Comparison of ENCODE assay signal across 7 mouse cellular contexts in the genomic region with DNA sequence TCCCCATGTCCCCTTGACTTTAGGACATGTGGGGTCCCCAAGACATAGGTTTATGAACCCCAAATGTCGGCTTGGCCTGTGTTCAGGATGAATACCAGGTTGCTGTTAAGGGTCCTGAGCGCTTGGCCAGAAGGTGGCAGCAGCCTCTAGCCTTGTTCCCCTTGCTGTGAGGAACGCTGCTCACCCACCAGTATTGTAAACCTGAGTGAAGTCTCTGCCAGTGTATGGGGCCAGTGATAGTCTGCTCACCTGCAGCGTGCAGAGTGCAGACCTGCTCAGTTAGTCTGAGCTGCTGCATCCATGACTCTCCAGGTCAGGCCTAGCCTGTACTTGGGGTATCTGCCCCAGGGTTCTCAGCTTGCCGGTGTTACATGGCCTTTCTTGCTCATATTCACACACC. TPM values are rescaled to one million over a fixed set of nuclear protein-coding genes. Genes with fewer than 3 reads are reported as not detected.
A peak's percentile ranks its signal among the peaks of the same experiment; 100 is the strongest.
DNase-seq lines count a peak whose midpoint lies in the region; ATAC-seq and TF ChIP-seq lines count a peak whose summit lies in the region.

No protein-coding gene starts in this region.

- no peak for TF ChIP-seq POLR2A in kidney, adult 2 months (IDR thresholded peaks at IDR 0.05; ENCODE audit: low read depth, low read length)

- H3K4me1 ChIP-seq in kidney, adult 2 months (ENCODE audit: control insufficient read depth, insufficient read depth, low read length), result no peaks in the 10 kb centered on the region
- H3K4me1 ChIP-seq in limb, embryonic 11.5 days (ENCODE audit: control insufficient read depth, insufficient read depth, low read length), result 0 out of 2 replicates have a peak, but pooled peaks cover 7% of the 10 kb centered on the region
- peaks cover 21% of the 10 kb centered on the region for H3K4me1 ChIP-seq in midbrain, embryonic 13.5 days (replicated peaks)

- no peak overlapping the region for H3K4me3 ChIP-seq in kidney, adult 2 months (ENCODE audit: insufficient read depth, low read depth, low read length)
- no peak overlapping the region for H3K4me3 ChIP-seq in limb, embryonic 11.5 days (ENCODE audit: low read depth, low read length)
- H3K4me3 ChIP-seq in midbrain, embryonic 13.5 days (replicated peaks), result no peak overlapping the region

- no peaks in the 10 kb centered on the region for H3K27me3 ChIP-seq in kidney, adult 2 months (replicated peaks; ENCODE audit: control insufficient read depth, insufficient read depth, low read length)
- H3K27me3 ChIP-seq in limb, embryonic 11.5 days (ENCODE audit: control insufficient read depth, insufficient read depth, low read length), result peaks cover 22% of the 10 kb centered on the region
- peaks cover 31% of the 10 kb centered on the region for H3K27me3 ChIP-seq in midbrain, embryonic 13.5 days

- ATAC-seq in limb, embryonic 11.5 days (ENCODE audit: insufficient number of reproducible peaks, low FRiP score, low TSS enrichment, low read depth), result no peak
- ATAC-seq in midbrain, embryonic 13.5 days, result peak; percentile 69; the same call in 1 of the 2 replicates

- no peak overlapping the region for H3K9ac ChIP-seq in limb, embryonic 11.5 days (ENCODE audit: low read length)
- H3K9ac ChIP-seq in midbrain, embryonic 13.5 days (replicated peaks), result no peak overlapping the region

- peak; percentile 70 for DNase-seq in adrenal gland, adult 2 months
- DNase-seq in embryo, embryonic 9.5 days (ENCODE audit: extremely low spot score), result peak; percentile 47
- peak; percentile 53 for DNase-seq in heart, adult 8-10 months (ENCODE audit: low spot score)
- DNase-seq in kidney, adult 2 months, result peak; percentile 60
- DNase-seq in limb, embryonic 11.5 days (ENCODE audit: low spot score), result peak; percentile 73
- peak; percentile 52 to 74 for DNase-seq in spleen, adult 18-20 months

- WGBS in kidney, adult 2 months, result 34% methylated on average over 5 of the region's 5 CpGs
- WGBS in limb, embryonic 11.5 days, result 33% methylated on average over 5 of the region's 5 CpGs
- WGBS in midbrain, embryonic 13.5 days, result 40% methylated on average over 5 of the region's 5 CpGs

- no peak overlapping the region for H3K27ac ChIP-seq in kidney, adult 2 months (ENCODE audit: insufficient read depth, low read depth, low read length)
- no peak overlapping the region for H3K27ac ChIP-seq in limb, embryonic 11.5 days (replicated peaks; ENCODE audit: low read depth, low read length)
- H3K27ac ChIP-seq in midbrain, embryonic 13.5 days, result no peak overlapping the region

- H3K9me3 ChIP-seq in limb, embryonic 11.5 days (ENCODE audit: control insufficient read depth, low read length), result no peaks in the 10 kb centered on the region
- no peaks in the 10 kb centered on the region for H3K9me3 ChIP-seq in midbrain, embryonic 13.5 days

- TF ChIP-seq CTCF in kidney, adult 2 months (conservative IDR thresholded peaks at IDR 0.05; ENCODE audit: insufficient read depth, insufficient read length, low read depth, low read length), result peak; percentile 74

- no peaks in the 10 kb centered on the region for H3K36me3 ChIP-seq in kidney, adult 2 months (ENCODE audit: control insufficient read depth, insufficient read depth, low read length)
- no peaks in the 10 kb centered on the region for H3K36me3 ChIP-seq in limb, embryonic 11.5 days (ENCODE audit: control insufficient read depth, insufficient read depth, low read length)
- no peaks in the 10 kb centered on the region for H3K36me3 ChIP-seq in midbrain, embryonic 13.5 days

- H3K4me2 ChIP-seq in limb, embryonic 11.5 days (ENCODE audit: low read depth, severe bottlenecking), result no peak overlapping the region
- no peak overlapping the region for H3K4me2 ChIP-seq in midbrain, embryonic 13.5 days (replicated peaks)

RNA-seq across cellular contexts. Expression of a gene that starts 0.5 kb away (rescaled TPM):
- 10 to 100 TPM in 1 of 2 experiments, 1 to 10 TPM in 1; 8.0 to 10.7 TPM for total RNA-seq in adrenal gland, adult 2 months (2021)
- 19.9 and 26.5 TPM in 2 replicates for polyA plus RNA-seq in adrenal gland, adult 2 months (2012; rRNA removed)
- total RNA-seq in heart, adult 8-10 months (2022), result 1 to 10 TPM; 3.4 to 5.1 (median 4.5) TPM
- 1.9 and 2.6 TPM in 2 replicates for polyA plus RNA-seq in kidney, adult 2 months (2012; rRNA removed)
- 0.37 and 0.47 TPM in 2 replicates for polyA plus RNA-seq in limb, embryonic 11.5 days (2014; fragmentation: Nextera tagmentation; extraction: Ambion mirVana)
- 1.1 and 1.2 TPM in 2 replicates for polyA plus RNA-seq in midbrain, embryonic 13.5 days (2015; fragmentation: Nextera tagmentation; extraction: Ambion mirVana)

RNA-seq across cellular contexts. Expression of a gene that starts 34.2 kb away (rescaled TPM):
- not detected for total RNA-seq in adrenal gland, adult 2 months (2021)
- not detected in 2 replicates for polyA plus RNA-seq in adrenal gland, adult 2 months (2012; rRNA removed)
- not detected for total RNA-seq in heart, adult 8-10 months (2022)
- polyA plus RNA-seq in kidney, adult 2 months (2012; rRNA removed), result 0.01 TPM in 1 of 2 replicates, not detected in the other
- polyA plus RNA-seq in limb, embryonic 11.5 days (2014; fragmentation: Nextera tagmentation; extraction: Ambion mirVana), result 0.52 and 1.5 TPM in 2 replicates
- 0.34 and 0.45 TPM in 2 replicates for polyA plus RNA-seq in midbrain, embryonic 13.5 days (2015; fragmentation: Nextera tagmentation; extraction: Ambion mirVana)
